Mouse (Mus musculus): Measurements from ENCODE around the gene Nhlh1. TPM values are rescaled to one million over a fixed set of nuclear protein-coding genes. Genes with fewer than 3 reads are reported as not detected.

The Nhlh1 gene
- polyA plus RNA-seq, 1 experiment from 2014 or later: 2.1 TPM

DNA sequence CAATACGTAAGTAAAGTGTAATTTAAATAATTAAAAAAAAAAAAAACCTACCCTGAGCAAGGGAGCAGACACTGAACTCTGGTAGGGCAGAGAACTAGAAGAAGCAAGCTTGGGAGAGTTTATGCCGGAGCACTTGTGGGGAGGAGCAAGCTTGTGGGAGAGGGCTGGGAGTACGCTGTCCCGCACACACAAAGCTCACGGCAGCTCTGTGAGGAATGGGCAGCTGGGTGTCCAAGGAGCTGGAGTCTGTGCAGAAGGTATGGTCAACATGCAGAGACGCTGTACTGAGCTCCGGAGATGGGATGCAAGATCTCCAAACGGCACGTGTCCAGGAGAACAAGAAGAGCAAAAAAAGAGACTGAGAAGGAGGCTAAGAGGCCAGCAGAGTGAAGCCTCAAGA is 42.6 kb downstream of the Nhlh1 start:
- Histone ChIP-seq H3K4me2 (replicated peaks) (no peak overlapping the region), H3K9ac (no peak overlapping the region), H3K27ac (replicated peaks) (no peak overlapping the region), H3K27me3 (no peaks in the 10 kb centered on the region), H3K4me3 (replicated peaks) (no peak overlapping the region), H3K36me3 (peaks cover 20% of the 10 kb centered on the region), H3K9me3 (replicated peaks) (no peaks in the 10 kb centered on the region), H3K4me1 (peaks cover 64% of the 10 kb centered on the region)
- WGBS: 77% methylated on average over 9 of the region's 9 CpGs
- no peak for ATAC-seq (ENCODE audit: insufficient number of reproducible peaks, low FRiP score, low TSS enrichment, low read depth)

DNA sequence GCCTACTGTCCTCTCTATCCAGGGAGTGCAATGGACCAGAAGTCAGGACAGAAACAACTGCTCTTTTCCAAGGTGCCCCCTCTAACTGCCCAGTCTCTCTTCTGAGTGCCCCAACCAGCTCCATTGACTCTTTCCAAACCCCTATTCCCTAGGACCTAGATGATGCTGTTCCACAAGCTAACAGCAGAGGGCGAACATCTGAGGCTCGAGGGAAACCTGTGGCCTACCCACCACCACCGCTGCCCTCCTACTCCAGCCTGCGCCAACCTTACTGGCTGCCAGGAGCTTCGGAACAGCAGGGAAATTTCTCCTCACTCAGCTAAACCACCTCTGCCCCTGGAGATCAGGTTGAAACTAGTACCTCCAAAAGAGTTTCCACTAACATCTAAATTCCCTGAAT is 45.3 kb downstream of the Nhlh1 start:
- Histone ChIP-seq H3K9ac (no peak overlapping the region), H3K4me2 (replicated peaks) (no peak overlapping the region), H3K9me3 (replicated peaks) (no peaks in the 10 kb centered on the region), H3K4me3 (replicated peaks) (no peak overlapping the region), H3K27ac (replicated peaks) (peak overlapping the region; percentile 41; the same call in 1 of the 2 replicates), H3K4me1 (peaks cover 37% of the 10 kb centered on the region), H3K36me3 (peaks cover 45% of the 10 kb centered on the region), H3K27me3 (no peaks in the 10 kb centered on the region)
- no peak; the same call in 1 of the 2 replicates for ATAC-seq (ENCODE audit: insufficient number of reproducible peaks, low FRiP score, low TSS enrichment, low read depth)
- WGBS: 16% methylated on average over 5 of the region's 5 CpGs

DNA sequence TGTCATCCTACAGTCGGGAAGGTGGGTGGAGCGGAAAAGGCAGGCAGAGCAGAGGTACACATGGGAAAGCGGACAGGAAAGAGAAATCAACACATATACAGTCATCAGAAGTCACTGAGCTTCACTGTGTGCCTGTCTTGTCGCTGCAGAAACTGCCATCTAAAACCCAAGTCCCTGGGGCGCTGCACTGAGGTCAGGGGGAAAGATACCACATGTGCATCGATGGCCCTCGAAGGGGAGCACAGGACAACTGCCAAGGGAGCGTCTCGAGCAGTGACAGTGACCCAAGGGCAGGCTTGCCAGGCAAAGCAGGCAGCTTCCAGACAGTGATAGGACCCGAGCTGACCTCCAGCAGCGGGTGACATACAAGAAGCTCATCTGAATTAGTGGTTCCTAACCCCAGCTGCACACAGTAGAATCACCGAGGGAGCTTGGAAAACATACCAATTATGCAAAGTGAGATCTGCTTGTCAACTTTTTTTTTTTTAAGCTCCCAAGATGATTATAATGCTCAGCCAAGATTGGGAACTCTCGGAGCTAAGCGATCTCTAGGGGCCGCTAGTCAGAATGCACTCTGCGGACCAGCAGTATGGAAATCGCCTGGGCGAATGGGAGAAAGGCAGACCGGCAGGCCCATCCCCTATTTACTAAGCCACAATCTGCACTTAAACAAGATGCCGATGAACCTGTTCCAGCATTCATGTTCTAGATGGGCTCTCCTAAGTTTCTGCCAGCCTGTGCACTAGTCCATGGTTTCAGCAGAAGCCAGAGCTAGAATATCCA is 47.1 kb downstream of the Nhlh1 start:
- Histone ChIP-seq H3K4me1 (peaks cover 19% of the 10 kb centered on the region), H3K9ac (no peak overlapping the region), H3K27me3 (no peaks in the 10 kb centered on the region), H3K27ac (replicated peaks) (no peak overlapping the region), H3K4me2 (replicated peaks) (no peak overlapping the region), H3K4me3 (replicated peaks) (no peak overlapping the region), H3K36me3 (peaks cover 63% of the 10 kb centered on the region), H3K9me3 (replicated peaks) (no peaks in the 10 kb centered on the region)
- WGBS: 89% methylated on average over 20 of the region's 20 CpGs
- no peak for ATAC-seq (ENCODE audit: insufficient number of reproducible peaks, low FRiP score, low TSS enrichment, low read depth)

DNA sequence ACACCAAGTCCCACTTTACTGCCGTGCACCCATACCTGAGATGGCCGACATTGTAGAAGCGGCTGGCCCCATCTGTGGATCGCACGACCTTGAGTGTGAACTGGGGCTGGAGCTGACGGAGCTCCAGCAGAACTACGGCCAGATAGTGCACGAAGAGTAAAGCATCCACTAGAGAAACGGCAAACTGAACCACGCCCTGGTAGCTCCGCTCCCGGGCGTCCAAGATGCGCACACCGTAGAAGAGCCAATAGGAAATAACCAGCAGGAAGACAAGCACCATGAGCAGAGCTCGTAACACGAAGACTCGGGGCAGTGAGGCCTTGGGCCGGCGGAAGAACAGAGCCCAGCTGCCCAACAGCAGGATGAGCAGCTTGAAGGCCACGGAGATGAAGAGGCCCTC is 48.0 kb downstream of the Nhlh1 start:
- no peak overlapping the region for H3K9ac ChIP-seq
- no peak overlapping the region for H3K4me3 ChIP-seq (replicated peaks)
- WGBS: 95% methylated on average over 21 of the region's 21 CpGs
- no peaks in the 10 kb centered on the region for H3K9me3 ChIP-seq (replicated peaks)
- no peak overlapping the region for H3K27ac ChIP-seq (replicated peaks)
- H3K36me3 ChIP-seq: peaks cover 72% of the 10 kb centered on the region
- no peak overlapping the region for H3K4me2 ChIP-seq (replicated peaks)
- H3K4me1 ChIP-seq: peaks cover 13% of the 10 kb centered on the region
- no peak for ATAC-seq (ENCODE audit: insufficient number of reproducible peaks, low FRiP score, low TSS enrichment, low read depth)
- no peaks in the 10 kb centered on the region for H3K27me3 ChIP-seq

DNA sequence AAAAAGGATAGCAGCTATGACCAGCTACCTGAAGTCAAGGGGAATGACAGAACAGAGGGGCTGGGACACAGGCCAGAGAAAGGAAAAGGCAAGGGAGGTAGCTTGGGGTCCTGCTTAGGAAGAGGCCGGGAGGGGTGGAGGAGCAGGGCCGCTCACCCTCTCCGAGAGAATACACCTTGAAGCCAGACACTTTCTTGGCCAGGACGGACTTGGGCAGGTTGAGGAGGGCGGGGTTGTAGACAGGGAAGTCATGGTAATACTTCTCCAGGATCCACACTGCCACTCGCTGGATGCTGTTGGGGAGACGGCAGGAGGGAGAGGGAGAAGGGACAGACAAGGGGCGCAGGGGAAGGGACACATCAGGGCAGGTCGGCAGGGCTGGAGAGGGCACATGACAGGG is 49.0 kb downstream of the Nhlh1 start:
- ATAC-seq (ENCODE audit: insufficient number of reproducible peaks, low FRiP score, low TSS enrichment, low read depth): no peak
- Histone ChIP-seq H3K4me1 (peaks cover 13% of the 10 kb centered on the region), H3K4me3 (replicated peaks) (no peak overlapping the region), H3K36me3 (peaks cover 81% of the 10 kb centered on the region), H3K9me3 (replicated peaks) (no peaks in the 10 kb centered on the region), H3K27ac (replicated peaks) (no peak overlapping the region), H3K9ac (no peak overlapping the region), H3K27me3 (no peaks in the 10 kb centered on the region), H3K4me2 (replicated peaks) (no peak overlapping the region)
- 84% methylated on average over 9 of the region's 9 CpGs for WGBS

DNA sequence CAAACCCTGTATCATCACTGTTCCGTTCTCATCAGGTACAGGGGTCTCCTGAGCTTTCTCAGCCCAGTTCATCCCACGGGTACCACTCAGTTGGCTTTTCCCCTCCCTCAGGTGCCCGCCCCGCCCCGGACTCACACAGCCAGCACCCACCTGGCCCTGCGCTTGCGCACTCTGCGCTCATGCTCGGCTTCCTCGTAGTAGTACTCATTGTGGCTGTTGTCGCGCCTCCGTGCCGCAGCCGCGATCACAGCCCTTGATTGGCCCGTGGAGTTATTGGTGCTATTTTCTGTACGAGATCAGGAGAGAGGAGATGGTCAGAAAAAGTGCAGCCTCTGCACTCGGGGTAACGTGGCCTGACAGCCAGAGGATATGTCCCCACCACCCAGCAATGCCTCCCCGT is 49.6 kb downstream of the Nhlh1 start:
- H3K9me3 ChIP-seq (replicated peaks): no peaks in the 10 kb centered on the region
- 93% methylated on average over 21 of the region's 21 CpGs for WGBS
- H3K27me3 ChIP-seq: no peaks in the 10 kb centered on the region
- peaks cover 87% of the 10 kb centered on the region for H3K36me3 ChIP-seq
- H3K27ac ChIP-seq (replicated peaks): no peak overlapping the region
- H3K9ac ChIP-seq: no peak overlapping the region
- no peak for ATAC-seq (ENCODE audit: insufficient number of reproducible peaks, low FRiP score, low TSS enrichment, low read depth)
- H3K4me1 ChIP-seq: peaks cover 10% of the 10 kb centered on the region
- no peak overlapping the region for H3K4me2 ChIP-seq (replicated peaks)
- H3K4me3 ChIP-seq (replicated peaks): no peak overlapping the region

Other genes starting within 250 kb of the Nhlh1 start
- gene Cd84, start 217.9 kb downstream of the Nhlh1 start, polyA plus RNA-seq (2015; fragmentation: Nextera tagmentation; extraction: Ambion mirVana): 2.1 and 2.5 TPM in 2 replicates
- not detected in 2 replicates for gene Gm10521, start 161.9 kb downstream of the Nhlh1 start, polyA plus RNA-seq (2015; fragmentation: Nextera tagmentation; extraction: Ambion mirVana)
- 0.72 TPM in 1 of 2 replicates, not detected in the other for gene Slamf6, start 140.1 kb downstream of the Nhlh1 start, polyA plus RNA-seq (2015; fragmentation: Nextera tagmentation; extraction: Ambion mirVana)
- 20.1 and 22.7 TPM in 2 replicates for gene Vangl2, start 29.1 kb downstream of the Nhlh1 start, polyA plus RNA-seq (2015; fragmentation: Nextera tagmentation; extraction: Ambion mirVana)
- 231 and 235 TPM in 2 replicates for gene Copa, start 25.0 kb upstream of the Nhlh1 start, polyA plus RNA-seq (2015; fragmentation: Nextera tagmentation; extraction: Ambion mirVana)
- 117 and 121 TPM in 2 replicates for gene Ncstn, start 25.2 kb upstream of the Nhlh1 start, polyA plus RNA-seq (2015; fragmentation: Nextera tagmentation; extraction: Ambion mirVana)
- gene Pex19, start 69.2 kb upstream of the Nhlh1 start, polyA plus RNA-seq (2015; fragmentation: Nextera tagmentation; extraction: Ambion mirVana): 138 and 139 TPM in 2 replicates
- gene Dcaf8, start 90.5 kb upstream of the Nhlh1 start, polyA plus RNA-seq (2015; fragmentation: Nextera tagmentation; extraction: Ambion mirVana): 135 and 140 TPM in 2 replicates
- gene Pea15a, start 149.2 kb upstream of the Nhlh1 start, polyA plus RNA-seq (2015; fragmentation: Nextera tagmentation; extraction: Ambion mirVana): 122 and 131 TPM in 2 replicates
- gene Casq1, start 162.3 kb upstream of the Nhlh1 start, polyA plus RNA-seq (2015; fragmentation: Nextera tagmentation; extraction: Ambion mirVana): 18.9 and 24.6 TPM in 2 replicates
- not detected in 2 replicates for gene Atp1a4, start 200.8 kb upstream of the Nhlh1 start, polyA plus RNA-seq (2015; fragmentation: Nextera tagmentation; extraction: Ambion mirVana)
- gene Igsf8, start 204.1 kb upstream of the Nhlh1 start, polyA plus RNA-seq (2015; fragmentation: Nextera tagmentation; extraction: Ambion mirVana): 71.9 and 73.4 TPM in 2 replicates
- gene Atp1a2, start 240.5 kb upstream of the Nhlh1 start, polyA plus RNA-seq (2015; fragmentation: Nextera tagmentation; extraction: Ambion mirVana): 4.7 and 5.6 TPM in 2 replicates

All from embryonic facial prominence, embryonic 15.5 days (tissue).